Mouse (Mus musculus): ENCODE measurements at regions not wholly inside any gene's neighbourhood (a gene's known extent, or its start where the extent isn't known, plus 50 kb on each side); places are given as distances from the start of the nearest gene placed in this dataset.

DNA sequence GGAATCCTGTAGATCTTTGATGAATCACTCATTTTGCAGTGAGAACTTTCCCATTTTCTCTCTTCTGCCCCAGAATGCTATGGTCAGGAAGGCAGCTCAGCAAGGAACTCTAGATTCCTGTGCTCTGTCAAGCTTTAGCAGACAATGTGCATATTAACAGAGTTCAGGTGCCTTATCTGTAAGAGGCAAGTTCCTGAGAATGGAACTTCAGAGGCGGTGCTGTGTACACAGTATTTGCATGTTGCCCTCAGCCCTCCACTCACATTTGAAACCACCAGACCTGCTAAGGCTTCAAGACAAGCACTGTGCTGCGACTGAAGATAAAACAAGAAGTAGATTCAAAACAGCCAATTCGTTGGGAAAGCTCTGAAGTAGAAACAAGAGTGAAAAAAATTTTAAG lies 66.8 kb upstream of the Slc35f4 start:
- ATAC-seq (ENCODE audit: low TSS enrichment), result no peak

DNA sequence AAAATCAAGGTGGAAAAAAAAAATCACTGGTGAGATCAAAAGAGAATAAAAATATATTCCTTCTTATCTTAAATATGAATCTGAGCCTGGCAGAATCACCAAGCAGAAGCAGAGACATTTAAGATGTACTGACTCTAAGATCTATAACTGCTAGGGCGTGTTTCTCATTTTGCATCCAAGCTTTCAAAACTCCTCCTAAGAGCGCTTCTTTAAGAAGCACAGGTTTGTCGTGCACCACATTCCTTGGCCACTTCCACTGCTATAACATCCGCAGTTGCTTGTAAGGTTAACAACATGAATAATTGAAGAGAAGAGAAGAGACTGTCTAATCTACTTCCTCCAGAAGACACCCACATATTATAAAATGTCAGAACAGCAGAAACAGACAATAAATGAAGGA lies 64.5 kb upstream of the Slc35f4 start:
- peak; percentile 95 for ATAC-seq (ENCODE audit: low TSS enrichment)
